Mouse (Mus musculus) embryonic fibroblast, embryonic 13.5 days (primary cell): ENCODE results near the gene Hoxb3.

Experiments
- CTCF ChIP-seq: IDR thresholded peaks from 2 replicates; pipeline ENCODE4 v1.5.1; 2011; ENCODE audit warnings: mild to moderate bottlenecking, control low read depth, low read length, moderate library complexity, borderline replicate concordance; ENCODE audit not compliant: insufficient read depth
- POLR2A ChIP-seq: IDR thresholded peaks from 2 replicates; pipeline ENCODE4 v1.6.1; 2011; ENCODE audit warnings: low read depth, mild to moderate bottlenecking, control low read depth, low read length, moderate library complexity

- TF ChIP-seq CTCF (no peak), POLR2A (no peak)
These were observed 30.8 kb downstream of the Hoxb3 start for GRCm38 (mm10) chr11:96353939-96354338.
